Mouse (Mus musculus): Measurements from ENCODE around the gene Zfp36l1.
"Not testable (repeated sequence)": the region's sequence is repeated elsewhere in the genome, so short reads cannot be mapped to it uniquely, and the experiment has no call there.

Zfp36l1 gene

DNA sequence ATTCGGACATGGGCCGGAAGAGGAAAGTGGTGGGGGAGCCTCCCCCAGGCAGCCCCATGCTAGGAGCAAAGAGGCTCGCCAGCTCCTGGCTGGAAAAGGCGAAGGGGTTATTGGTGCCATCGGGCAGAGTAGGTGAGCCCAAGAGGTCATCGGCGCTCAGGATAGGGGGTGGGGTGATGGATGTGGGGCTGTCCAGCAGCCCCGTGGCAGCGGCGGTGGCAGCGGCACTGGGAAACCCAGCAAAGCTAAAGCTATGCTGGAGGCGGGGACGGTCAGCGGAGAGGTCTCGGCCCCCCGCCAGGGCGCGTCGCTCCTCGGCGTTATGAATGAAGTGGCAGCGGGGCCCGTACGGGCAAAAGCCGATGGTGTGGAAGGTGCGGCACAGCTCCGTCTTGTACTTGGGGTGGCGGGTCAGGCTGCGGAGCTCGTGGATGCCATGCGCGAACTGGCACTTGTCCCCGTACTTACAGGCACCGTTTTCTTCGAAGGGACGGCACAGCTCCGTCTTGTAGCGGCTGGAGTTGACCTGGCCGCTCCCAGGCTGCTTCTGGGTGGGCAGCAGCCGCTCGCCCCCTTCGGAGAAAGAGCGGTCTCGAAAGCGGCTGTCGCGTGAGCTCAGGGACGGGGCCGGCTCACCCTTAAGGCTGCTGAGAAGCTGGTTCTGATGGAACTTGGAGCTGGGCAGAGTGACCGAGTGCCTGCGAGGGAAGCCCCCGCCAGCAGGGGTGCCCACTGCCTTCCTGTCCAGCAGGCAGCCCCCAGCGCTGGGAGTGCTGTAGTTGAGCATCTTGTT, 2.9 kb downstream of the Zfp36l1 start:
- no peak for DNase-seq (ENCODE audit: low spot score)

DNA sequence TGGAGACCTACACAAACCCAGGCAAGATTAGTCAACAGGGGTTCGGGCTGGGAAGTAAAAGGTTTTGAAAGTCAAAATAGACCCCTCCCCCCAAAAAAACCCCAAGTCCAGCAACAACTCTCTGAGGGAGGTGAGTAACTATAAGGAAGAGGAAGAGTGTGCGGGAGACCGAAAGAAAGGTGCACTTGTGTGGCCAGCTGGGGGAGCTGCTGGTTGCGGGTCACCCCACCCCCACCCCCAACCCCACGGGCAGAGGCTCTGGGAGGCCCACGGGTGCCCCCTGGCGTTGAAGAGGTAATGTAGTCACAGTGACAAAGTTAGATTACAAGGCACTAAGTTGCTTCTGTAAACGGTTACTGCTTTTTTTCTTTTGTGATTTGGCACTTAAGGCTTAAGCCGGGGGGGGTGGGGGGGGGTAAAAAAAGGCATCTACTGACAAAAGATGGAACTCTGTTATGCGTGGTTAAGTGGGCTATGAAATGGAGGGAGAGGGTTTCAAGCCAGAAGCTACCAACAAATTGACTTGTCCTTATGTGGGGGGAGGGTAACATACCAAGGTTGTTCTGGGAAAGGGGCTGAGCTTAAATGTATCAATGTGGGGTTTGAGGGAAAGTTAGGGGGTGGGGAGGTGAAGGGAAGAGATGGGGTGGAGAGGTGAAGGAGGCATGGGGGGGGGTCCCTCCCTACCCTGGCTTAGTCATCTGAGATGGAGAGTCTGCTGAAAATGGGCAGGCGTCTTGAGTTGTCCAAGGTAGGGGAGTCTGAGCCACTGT, 3.7 kb downstream of the Zfp36l1 start:
- DNase-seq (ENCODE audit: low spot score): not testable (repeated sequence)

DNA sequence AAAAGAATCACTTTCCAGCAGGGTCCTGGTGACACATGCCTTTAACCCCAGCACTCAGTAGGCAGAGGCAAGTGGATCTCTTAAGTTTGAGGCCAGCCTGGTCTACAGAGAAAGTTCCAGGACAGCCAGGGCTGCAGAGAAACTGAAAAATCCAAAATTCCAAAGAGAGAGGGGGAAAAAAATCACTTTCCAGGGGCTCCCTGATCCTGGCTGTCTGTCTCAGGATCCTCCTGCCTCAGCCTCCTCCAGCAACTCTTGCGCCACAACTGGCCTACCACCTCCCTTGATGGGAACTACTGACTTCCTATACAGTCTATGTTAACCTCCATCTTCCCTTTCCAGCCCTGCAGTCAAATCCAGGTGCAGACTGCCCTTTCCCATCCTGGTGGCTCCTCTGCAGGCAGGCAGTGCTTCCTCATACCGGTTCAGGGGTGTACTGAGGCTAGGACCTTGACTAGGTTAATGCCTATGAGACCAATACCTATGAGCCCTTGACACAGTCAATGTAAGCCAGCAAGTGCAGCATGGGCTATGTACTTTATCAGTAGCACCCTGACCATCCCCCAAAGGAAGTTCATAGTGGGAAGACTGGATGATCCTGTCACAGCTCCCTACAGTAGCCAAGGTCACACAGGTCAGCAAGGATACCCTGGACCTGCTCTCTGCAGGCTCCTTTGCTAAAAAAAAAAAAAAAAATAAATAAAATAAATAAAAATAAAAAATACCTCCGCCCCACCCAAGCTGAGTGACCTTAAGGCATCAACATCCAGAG, 5.7 kb downstream of the Zfp36l1 start:
- DNase-seq (ENCODE audit: low spot score): no peak

DNA sequence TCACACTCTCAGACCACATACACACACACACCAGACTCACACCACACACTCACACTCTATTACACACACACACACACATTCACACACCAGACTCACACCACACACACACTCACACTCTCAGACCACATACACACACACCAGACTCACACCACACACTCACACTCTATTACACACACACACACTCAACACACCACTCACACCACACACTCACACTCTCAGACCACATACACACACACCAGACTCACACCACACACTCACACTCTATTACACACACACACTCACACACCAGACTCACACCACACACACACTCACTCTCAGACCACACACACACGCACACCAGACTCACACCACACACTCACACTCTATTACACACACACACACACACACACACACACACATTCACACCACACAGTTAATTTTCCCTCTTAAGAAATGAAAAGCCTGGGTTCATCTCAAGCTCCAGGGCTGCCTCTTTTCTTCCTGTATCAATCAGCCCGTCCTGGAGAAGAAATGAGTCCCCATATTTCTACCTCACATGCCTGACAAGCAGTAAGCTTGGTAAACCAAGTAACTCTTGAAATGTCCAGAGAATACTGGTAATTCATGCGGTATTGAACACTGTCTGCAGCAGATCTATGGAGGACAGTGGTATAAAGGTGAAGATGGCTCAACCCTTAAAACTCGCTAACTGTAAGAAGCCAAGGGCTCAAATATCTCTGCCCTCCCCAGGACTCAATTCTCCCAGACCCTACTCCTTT, 6.5 kb downstream of the Zfp36l1 start:
- no peak for DNase-seq (ENCODE audit: low spot score)

DNA sequence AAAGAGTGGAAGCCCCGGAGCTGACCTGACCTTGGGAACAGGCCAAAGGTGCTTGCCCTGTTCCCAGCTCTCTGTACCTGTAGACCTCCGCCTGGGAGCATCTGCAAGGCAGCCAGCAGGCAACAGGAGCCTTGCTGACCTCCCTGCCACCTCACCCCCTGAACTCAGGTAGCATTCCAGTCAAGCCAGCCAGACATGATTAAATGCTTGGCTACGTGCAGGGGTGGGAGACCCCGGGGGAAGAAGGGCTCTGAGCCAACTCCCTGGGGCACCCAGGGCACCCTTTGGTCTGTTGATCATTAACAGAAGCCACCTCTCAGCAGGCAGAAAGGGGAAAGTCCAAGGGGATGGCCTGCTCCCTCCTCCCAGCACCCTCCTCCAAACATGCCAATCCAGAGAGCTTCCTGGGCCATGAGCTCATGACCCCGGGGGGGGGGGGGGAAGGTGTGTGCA, 9.3 kb downstream of the Zfp36l1 start:
- no peak for DNase-seq (ENCODE audit: low spot score)

DNA sequence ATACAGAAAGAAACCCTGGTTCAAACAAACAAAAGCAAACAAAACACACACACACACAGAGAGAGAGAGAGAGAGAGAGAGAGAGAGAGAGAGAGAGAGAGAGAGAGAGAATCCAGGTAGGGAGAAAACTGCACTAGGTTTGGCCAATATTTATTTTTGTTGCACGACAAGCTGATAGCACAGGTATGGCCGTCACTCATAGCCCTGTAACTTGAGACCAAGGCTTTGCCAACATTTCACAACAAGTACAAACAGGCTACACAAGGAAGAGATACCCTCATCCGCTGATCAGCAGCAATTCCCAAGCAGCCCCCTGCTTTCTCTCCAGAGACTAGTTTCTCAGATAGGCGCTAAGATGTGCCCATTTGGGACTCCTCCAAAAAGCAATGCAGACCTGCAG, 9.7 kb downstream of the Zfp36l1 start:
- no peak for DNase-seq (ENCODE audit: low spot score)

DNA sequence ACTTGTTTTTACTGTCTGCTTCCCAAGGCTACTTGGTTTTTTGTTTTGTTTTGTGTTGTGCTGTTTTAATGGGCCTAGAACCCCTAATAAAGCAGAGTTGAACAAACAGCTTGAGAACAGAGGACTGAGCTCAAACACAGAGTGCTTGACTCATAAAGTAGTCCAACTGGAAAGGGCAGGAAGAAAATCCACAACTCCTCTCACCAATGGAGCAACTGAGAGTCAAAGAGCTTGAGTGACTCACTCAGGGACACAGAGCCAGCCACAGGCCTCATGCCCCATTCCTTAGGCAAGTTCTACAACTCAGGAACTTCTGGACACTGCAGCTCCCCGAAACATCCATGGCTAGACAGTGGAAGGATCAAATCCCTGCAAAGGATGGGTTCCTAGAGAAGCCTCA, 14.0 kb downstream of the Zfp36l1 start:
- no peak for DNase-seq (ENCODE audit: low spot score)

DNA sequence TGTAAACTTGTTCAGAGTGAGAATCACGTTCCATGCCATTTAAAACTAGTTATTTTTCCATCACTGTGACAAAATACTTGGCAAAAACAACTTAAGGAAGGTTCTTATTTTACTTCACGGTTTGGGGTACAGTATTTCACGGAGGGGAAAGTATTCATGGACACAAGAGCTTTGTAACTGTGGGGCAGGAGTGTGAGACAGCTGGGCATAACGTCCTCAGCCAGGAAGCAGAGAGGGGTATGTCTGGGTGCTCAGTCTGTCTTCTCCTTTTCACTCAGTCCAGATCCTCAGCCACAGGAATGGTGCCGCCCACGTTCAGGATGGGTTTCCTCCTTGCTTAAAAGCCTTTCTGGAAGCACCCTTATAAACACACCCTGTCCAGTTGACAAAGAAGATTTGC, 16.1 kb downstream of the Zfp36l1 start:
- no peak for DNase-seq (ENCODE audit: low spot score)

DNA sequence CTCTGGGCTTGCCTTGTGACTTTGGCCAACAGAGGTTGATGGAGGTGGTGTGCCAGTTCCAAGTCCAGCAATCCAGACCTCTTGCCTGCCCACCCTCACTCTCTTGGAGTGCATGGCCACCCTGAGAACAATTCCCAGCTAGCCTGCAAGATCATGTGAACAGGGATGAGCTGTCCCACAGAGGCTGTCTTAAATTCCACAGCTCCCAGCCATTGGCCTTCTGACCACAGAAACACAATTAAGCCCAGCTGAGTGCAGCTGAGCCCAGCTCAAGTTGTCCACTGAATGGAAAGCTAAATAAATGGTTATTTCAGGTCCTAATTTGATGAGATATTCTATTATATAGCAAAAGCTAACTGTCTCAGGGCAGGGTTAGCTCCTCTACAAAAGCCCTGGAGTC, 20.0 kb downstream of the Zfp36l1 start:
- no peak for DNase-seq (ENCODE audit: low spot score)

DNA sequence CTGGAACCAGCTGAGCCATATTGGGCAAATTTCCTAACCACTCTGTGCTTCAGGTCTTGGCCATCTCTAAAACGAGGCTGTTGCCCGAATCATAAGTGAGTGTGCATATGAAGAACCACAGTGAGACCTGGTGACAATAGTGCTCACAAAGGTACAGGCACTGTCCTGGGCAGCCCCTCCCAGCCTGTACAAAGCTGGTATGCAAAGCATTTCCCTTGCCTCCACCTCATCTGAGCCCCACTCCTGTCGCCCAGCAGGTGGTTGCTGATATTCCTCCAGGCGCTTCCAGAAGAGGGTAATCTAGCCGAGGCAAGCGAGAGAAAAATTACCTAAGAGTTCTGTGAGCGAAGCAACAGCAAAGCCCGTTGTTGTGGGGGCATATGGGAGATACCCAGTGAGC, 21.7 kb downstream of the Zfp36l1 start:
- DNase-seq (ENCODE audit: low spot score): no peak

DNA sequence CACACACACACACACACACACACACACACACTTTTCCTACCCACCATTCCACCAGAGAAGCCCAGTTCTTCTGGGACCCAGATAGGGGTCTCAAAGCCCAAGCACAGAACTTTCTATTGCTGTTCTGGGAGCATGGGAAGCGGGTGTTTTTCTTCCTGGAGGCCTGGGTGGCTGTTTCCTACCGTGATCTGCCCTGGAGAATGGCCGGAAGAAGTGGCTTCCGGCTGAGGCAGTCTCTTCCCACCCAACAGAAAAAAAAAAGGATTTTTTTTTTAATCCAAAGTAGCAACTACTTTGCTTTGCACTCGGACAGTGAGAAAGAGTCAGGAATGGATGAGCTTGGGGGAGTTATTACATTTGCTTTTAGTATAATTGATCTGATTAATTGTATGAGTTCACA, 22.3 kb downstream of the Zfp36l1 start:
- no peak for DNase-seq (ENCODE audit: low spot score)

DNA sequence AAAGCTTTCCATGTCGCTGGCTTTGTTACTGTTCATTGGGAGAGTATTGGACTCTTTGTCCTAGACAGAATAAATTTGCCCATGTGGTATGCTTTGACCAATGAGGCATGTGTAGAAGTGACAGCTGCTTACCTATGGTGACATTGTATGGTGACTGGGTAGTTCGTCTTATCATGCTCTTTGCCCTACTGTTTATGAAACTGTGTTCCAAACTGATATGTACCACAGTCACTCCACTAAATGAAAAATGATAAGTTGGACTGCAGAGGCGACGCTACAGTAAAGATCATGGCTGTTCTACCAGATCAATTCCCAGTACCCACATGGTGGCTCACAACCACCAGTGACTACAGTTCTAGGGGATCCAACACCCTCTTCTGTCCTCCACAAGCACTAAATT, 24.7 kb downstream of the Zfp36l1 start:
- no peak for DNase-seq (ENCODE audit: low spot score)

DNA sequence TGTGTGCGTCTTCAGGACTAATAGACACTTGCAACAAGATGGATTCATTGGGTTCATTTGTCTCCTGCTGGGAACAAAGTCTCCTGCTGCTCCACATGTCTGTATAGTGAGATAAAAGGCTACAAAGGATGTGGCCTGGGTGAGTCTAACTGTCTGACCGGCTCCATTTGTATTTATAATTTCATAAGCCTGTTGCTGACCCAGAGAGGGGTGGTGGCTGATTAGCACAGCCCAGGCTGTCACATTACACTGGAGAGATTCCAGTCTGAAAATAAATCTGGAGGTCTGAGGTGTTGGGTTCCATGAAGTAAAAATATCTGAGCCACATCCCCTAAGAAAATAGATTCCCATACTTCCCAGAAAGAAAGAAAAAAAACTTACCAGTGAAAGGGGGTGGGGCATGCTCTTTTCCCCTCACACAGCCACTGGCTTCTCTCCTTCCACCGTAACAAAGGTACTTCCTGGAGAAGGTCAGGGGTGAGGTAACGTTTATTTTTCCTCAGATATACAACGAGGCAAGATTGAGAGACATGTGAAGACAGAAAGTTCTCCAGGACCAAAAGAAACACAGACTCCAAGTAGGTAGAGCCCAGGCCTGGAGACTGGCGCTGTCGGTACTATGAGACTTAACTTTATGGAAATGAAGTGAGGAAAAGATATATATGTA, 28.2 kb downstream of the Zfp36l1 start:
- no peak for DNase-seq (ENCODE audit: low spot score)

DNA sequence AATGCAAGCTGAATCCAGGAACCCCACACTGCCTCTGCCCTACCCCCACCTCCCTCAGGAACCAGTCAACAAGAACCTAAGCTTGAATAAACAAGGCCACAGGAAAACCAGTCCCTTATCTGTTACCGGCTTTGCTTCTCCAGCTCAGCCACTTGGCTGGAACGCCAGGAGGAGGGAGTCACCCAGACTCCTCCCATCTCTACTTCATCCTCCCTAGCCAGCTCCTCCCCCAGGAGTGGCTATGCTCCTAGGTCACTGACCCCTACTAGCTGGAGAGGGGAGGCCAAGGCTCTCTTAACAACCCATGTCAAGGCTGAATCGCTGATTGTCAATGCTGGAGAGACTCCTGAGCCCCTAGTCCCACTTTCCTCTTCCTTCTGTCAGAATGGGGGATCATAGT, 28.9 kb downstream of the Zfp36l1 start:
- no peak for DNase-seq (ENCODE audit: low spot score)

DNA sequence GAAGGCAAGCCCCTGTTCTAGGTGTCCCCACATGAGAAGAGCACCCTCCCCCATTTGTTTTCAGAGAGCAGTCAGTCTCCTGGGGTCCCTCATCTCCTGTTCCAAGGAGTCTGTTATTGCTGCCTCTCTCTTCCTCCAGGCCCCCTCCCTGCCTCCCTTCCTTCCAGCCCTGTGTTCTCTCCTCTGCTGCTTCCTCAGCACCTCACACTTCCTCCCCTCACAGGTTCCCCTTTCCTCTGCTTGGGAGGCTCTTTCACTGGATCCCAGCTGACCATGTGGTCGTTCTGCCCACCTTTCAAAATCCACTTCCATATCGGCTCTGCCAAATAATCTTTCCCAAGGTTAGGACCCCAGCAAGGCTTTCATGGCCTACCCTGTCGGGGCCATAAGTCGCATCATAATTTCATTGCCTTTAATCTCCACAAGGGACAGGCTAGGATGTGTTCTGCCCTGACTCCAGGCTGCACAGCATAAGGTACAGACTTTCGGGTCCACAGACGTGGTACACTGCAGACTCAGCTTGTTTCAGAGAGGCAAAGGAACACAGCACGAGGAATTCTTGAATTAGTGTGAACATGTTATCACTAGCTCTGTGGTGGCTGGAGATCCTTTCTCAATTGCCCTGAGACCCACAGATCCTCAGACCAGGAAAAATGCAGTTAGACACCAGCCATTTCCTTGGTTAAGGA, 29.5 kb downstream of the Zfp36l1 start:
- DNase-seq (ENCODE audit: low spot score): no peak

DNA sequence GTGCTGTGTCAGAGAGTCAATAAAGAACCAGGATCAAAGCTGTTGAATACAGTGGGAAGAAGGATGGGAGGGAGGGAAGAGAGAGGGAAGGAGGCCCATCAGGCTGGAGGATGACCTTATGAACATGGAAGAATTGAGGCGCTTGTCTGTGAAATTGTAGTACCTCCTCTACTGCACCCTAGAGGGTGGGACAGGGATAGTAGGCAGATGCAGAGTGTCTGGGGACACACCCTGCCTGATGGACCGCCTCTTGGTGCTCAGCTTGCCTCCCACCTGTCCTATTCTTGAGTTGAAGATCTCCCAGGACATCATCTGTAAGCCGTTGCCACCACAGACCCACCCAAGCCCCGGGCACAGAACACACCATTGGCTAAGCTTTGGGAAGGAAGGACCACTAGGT, 30.1 kb downstream of the Zfp36l1 start:
- DNase-seq (ENCODE audit: low spot score): no peak

DNA sequence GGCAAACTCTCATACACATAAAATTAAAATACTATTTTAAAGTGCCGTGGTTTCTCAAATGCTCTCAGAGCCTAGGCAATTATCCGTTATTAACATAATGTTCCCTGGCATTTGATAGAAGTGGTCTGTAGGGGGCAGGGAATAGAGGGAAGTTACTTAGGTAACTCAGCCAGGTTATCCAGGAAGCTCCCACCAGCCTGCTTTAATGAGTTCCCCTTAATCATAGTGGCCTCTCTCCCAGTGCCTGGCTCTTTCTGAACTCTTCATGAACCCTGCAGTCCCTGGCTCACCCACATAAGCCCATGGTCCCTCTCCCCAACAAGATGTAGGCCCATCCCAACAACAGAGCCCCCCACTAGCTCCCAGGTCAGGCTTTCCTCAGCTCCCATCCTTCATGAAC, 31.4 kb downstream of the Zfp36l1 start:
- no peak for DNase-seq (ENCODE audit: low spot score)

DNA sequence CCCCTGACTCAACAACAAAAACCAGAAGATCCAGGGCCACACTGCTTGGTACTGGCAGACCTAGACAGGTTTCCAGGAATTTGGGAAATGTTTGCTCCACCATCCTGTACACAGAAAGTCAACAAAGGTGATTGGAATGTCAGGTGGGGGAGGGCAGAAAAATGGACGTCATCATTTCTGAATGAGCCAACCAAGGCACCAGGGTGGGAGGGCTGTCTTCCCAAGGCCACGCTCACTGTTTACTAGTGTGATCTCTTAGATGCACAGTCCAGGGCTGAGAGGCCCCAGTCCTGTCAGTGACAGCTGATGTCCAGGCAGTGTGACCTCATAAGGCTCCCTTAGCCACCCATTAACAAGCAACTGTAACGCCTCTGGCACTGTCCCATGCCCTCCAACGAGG, 32.9 kb downstream of the Zfp36l1 start:
- no peak for DNase-seq (ENCODE audit: low spot score)

DNA sequence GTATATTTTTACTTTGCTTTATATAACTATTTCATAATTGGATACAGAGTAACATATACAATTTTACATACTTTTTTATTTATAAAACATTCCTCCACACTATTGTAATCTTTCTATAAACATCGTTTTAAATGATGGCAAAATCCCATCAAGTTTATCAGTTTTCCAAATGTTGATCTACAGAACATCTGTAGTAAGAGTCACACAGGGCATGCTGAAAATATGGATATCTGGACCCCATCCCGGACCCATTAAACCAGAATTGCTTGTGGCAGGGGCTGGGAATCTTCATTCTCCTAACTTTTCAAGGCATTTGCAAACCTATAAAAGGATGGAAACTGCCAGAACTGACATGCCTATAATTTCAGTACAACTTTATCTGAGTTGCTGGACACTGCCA, 38.5 kb downstream of the Zfp36l1 start:
- DNase-seq (ENCODE audit: low spot score): no peak

DNA sequence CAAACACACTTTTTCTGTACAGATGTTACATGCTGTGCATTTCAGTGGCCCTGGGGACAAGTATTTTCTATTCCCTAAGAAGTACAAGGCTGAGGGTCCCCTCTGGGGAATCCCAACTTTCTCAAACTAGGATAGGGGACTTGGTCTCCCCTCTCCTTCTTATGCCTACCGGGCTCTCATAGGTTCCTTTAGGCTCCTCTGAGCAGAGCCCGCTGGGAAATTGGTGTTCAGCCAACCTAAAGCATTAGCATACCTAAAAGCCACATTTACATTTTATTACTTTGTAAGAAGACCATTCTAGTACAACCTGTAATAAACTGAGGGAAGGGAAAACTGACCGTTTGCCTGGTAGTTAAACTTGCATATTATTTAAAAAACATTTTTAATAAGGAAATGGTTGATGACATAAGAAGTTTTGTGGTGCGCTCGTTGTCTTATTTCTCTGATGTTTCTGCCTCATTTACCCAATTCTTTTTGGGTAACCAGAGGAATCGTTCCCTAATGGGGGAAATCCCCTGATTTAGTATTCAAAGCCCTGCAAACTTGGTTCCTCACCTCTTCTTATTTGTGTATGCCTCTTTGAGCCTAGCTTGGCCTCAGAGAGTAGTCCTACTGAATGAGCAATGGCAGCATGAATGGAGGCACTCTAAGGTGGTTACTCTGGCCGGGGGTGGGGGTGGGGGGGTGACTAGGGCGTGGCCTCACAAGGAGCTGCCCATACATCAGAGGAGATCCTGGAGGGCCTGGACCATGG, 42.1 kb downstream of the Zfp36l1 start:
- no peak for DNase-seq (ENCODE audit: low spot score)
